Mouse (Mus musculus) myocyte (in vitro differentiated cells): ENCODE data around the gene Tmem178. TPM values are rescaled to one million over a fixed set of nuclear protein-coding genes. Genes with fewer than 3 reads are reported as not detected.

ENCODE experiments used
- H3K27me3 ChIP-seq: one replicate; pipeline ENCODE4 v1.6.1; 2011; ENCODE audit not compliant: control insufficient read depth, insufficient read depth, insufficient read length
- H3K36me3 ChIP-seq: one replicate; pipeline ENCODE4 v1.6.1; 2011; ENCODE audit not compliant: control insufficient read depth, insufficient read depth
- H3K4me2 ChIP-seq: one replicate; pipeline ENCODE4 v1.6.1; 2011; ENCODE audit warnings: low read depth, control low read depth
- H3K4me3 ChIP-seq: one replicate; pipeline ENCODE4 v1.5.1; 2011; ENCODE audit warnings: mild to moderate bottlenecking, control low read depth, moderate library complexity
- H3K79me2 ChIP-seq: one replicate; pipeline ENCODE4 v1.6.1; 2011; ENCODE audit not compliant: control insufficient read depth, insufficient read depth
- H3ac ChIP-seq: one replicate; pipeline ENCODE4 v1.6.1; 2011; ENCODE audit not compliant: control insufficient read depth, insufficient read length
- CEBPB ChIP-seq: IDR thresholded peaks from 2 replicates; pipeline ENCODE4 v1.6.1; 2011; ENCODE audit warnings: mild to moderate bottlenecking, moderate library complexity; ENCODE audit not compliant: poor library complexity, insufficient read depth, severe bottlenecking
- E2F4 ChIP-seq: IDR thresholded peaks from one replicate; pipeline ENCODE4 v1.6.1; 2011; ENCODE audit warnings: mild to moderate bottlenecking, control low read depth, moderate library complexity; ENCODE audit not compliant: insufficient read depth
- MAX ChIP-seq: IDR thresholded peaks from one replicate; pipeline ENCODE4 v1.6.1; 2011; ENCODE audit warnings: low read depth, mild to moderate bottlenecking, control low read depth
- MYOD1 ChIP-seq, 3 experiments: IDR thresholded peaks; one replicate each; pipeline ENCODE4 v1.6.1; 2011; ENCODE audit warnings: control low read depth in 2 of 3, low read depth in 2 of 3, mild to moderate bottlenecking in 2 of 3, moderate library complexity in 1 of 3; ENCODE audit not compliant: insufficient read length in 2 of 3, control insufficient read depth in 1 of 3
- MYOG ChIP-seq, 3 experiments: IDR thresholded peaks; one replicate each; pipeline ENCODE4 v1.6.1; 2011; ENCODE audit warnings: control low read depth in 2 of 3, low read depth in 2 of 3, mild to moderate bottlenecking in 2 of 3; ENCODE audit not compliant: insufficient read length in 2 of 3, control insufficient read depth in 1 of 3, insufficient read depth in 1 of 3
- POLR2A ChIP-seq: IDR thresholded peaks from one replicate; pipeline ENCODE4 v1.6.1; 2011; ENCODE audit warnings: low read depth, mild to moderate bottlenecking, control low read depth, moderate library complexity; ENCODE audit not compliant: insufficient read length
- POLR2AphosphoS2 ChIP-seq: IDR thresholded peaks from one replicate; pipeline ENCODE4 v1.6.1; 2011; ENCODE audit warnings: low read depth, control low read depth; ENCODE audit not compliant: insufficient read length
- REST ChIP-seq: IDR thresholded peaks from one replicate; pipeline ENCODE4 v1.6.1; 2011; ENCODE audit warnings: mild to moderate bottlenecking, control low read depth, moderate library complexity; ENCODE audit not compliant: insufficient read depth, insufficient read length
- SRF ChIP-seq: IDR thresholded peaks from one replicate; pipeline ENCODE4 v1.6.1; 2011; ENCODE audit warnings: low read depth; ENCODE audit not compliant: control insufficient read depth, insufficient read length
- TCF12 ChIP-seq: IDR thresholded peaks from one replicate; pipeline ENCODE4 v1.6.1; 2011; ENCODE audit warnings: mild to moderate bottlenecking, control low read depth; ENCODE audit not compliant: poor library complexity, insufficient read depth, severe bottlenecking
- TCF3 ChIP-seq: IDR thresholded peaks from one replicate; pipeline ENCODE4 v1.6.1; 2011; ENCODE audit warnings: low read depth, control low read depth; ENCODE audit not compliant: insufficient read length
- USF1 ChIP-seq: IDR thresholded peaks from one replicate; pipeline ENCODE4 v1.6.1; 2011; ENCODE audit warnings: low read depth, mild to moderate bottlenecking, control low read depth, moderate library complexity
- polyA plus RNA-seq: library from polyadenylated mRNA; unstranded; fragments of >200 nt; fragmentation: generic; extraction: Trizol; gene quantifications from one replicate; pipeline ENCODE4 v1.2.1, GENCODE M21; 2012; ENCODE audit warnings: missing spikeins

The Tmem178 gene
- polyA plus RNA-seq, 1 experiment: not detected

GRCm38 (mm10) chr17:81004454-81004853 lies 60.0 kb downstream of the Tmem178 start:
- TF ChIP-seq E2F4: no peak
- no peak for TF ChIP-seq TCF3
- no peak for TF ChIP-seq MAX
- no peak for TF ChIP-seq TCF12
- TF ChIP-seq SRF: no peak
- no peak for TF ChIP-seq POLR2A
- TF ChIP-seq USF1: no peak
- TF ChIP-seq CEBPB: no peak
- no peak for TF ChIP-seq POLR2AphosphoS2
- no peak for TF ChIP-seq REST
- no peak for TF ChIP-seq MYOD1 (IDR thresholded peaks at IDR 0.05; ENCODE audit: control insufficient read depth in 1 of 3, insufficient read length in 2 of 3, low read depth in 2 of 3)
- no peak for TF ChIP-seq MYOG (IDR thresholded peaks at IDR 0.05; ENCODE audit: control insufficient read depth in 1 of 3, insufficient read depth in 1 of 3, insufficient read length in 2 of 3, low read depth in 2 of 3)
- Histone ChIP-seq H3K36me3 (no peaks in the 10 kb centered on the region), H3K27me3 (peaks cover 4% of the 10 kb centered on the region), H3K4me2 (no peak overlapping the region), H3K79me2 (no peaks in the 10 kb centered on the region), H3ac (no peak overlapping the region), H3K4me3 (no peak overlapping the region)

DNA sequence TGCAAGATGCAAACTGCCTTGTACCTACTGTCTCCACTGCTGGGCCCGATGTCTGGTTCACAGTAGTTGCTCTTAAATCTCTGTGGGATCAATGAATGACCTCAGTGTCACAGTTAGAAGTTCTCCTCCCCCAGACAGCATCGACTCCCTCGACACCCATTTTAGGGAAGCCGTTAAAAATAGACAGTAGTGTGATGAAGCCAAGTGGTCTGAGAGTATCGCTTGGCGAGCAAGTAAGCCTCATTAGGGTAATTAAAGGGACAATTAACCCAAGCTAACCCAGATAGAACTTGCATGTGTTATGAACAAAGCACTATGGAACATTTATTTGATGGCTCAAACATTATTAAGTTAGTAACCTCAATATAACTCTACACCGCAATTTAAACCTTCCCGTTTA lies 60.9 kb downstream of the Tmem178 start:
- Histone ChIP-seq H3ac (no peak overlapping the region), H3K36me3 (no peaks in the 10 kb centered on the region), H3K4me3 (no peak overlapping the region), H3K27me3 (peaks cover 6% of the 10 kb centered on the region), H3K4me2 (no peak overlapping the region), H3K79me2 (no peaks in the 10 kb centered on the region)
- TF ChIP-seq MAX: no peak
- no peak for TF ChIP-seq CEBPB
- TF ChIP-seq POLR2A: no peak
- TF ChIP-seq E2F4: no peak
- TF ChIP-seq TCF12: no peak
- TF ChIP-seq REST: no peak
- no peak for TF ChIP-seq POLR2AphosphoS2
- no peak for TF ChIP-seq SRF
- TF ChIP-seq USF1: no peak
- no peak for TF ChIP-seq TCF3
- TF ChIP-seq MYOD1 (IDR thresholded peaks at IDR 0.05; ENCODE audit: control insufficient read depth in 1 of 3, insufficient read length in 2 of 3, low read depth in 2 of 3): no peak
- no peak for TF ChIP-seq MYOG (IDR thresholded peaks at IDR 0.05; ENCODE audit: control insufficient read depth in 1 of 3, insufficient read depth in 1 of 3, insufficient read length in 2 of 3, low read depth in 2 of 3)

DNA sequence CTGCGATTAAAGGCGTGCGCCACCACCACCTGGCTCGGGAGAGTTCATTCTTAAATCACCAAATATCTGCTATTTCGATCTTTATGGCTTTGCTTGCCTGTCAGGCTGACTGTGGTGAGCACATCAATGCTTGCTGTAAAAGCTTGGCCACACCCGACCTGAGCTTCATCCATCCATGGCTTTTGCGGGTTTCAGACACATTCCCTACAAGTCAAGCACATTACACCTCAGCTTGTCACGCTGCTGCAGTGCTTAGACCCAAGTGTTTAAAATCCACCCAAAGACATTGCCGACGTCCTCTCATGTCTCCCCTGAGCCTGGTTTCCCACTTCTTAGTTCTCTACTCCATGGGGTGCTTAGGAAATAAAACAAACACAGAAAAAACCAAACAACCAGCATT lies 64.7 kb downstream of the Tmem178 start:
- TF ChIP-seq TCF3 (no peak), POLR2A (no peak), CEBPB (no peak), POLR2AphosphoS2 (no peak), MAX (no peak), REST (no peak), TCF12 (no peak), SRF (no peak), E2F4 (no peak), MYOD1 (IDR thresholded peaks at IDR 0.05; ENCODE audit: control insufficient read depth in 1 of 3, insufficient read length in 2 of 3, low read depth in 2 of 3) (no peak), USF1 (no peak), MYOG (IDR thresholded peaks at IDR 0.05; ENCODE audit: control insufficient read depth in 1 of 3, insufficient read depth in 1 of 3, insufficient read length in 2 of 3, low read depth in 2 of 3) (no peak)
- Histone ChIP-seq H3K4me3 (no peak overlapping the region), H3K79me2 (no peaks in the 10 kb centered on the region), H3K36me3 (no peaks in the 10 kb centered on the region), H3K27me3 (peaks cover 13% of the 10 kb centered on the region), H3ac (no peak overlapping the region), H3K4me2 (no peak overlapping the region)

GRCm38 (mm10) chr17:81010199-81010598 lies 65.8 kb downstream of the Tmem178 start:
- H3K36me3 ChIP-seq: no peaks in the 10 kb centered on the region
- TF ChIP-seq MAX (no peak), POLR2A (no peak), POLR2AphosphoS2 (no peak), TCF12 (no peak), SRF (no peak), E2F4 (no peak), CEBPB (no peak), MYOG (IDR thresholded peaks at IDR 0.05; ENCODE audit: control insufficient read depth in 1 of 3, insufficient read depth in 1 of 3, insufficient read length in 2 of 3, low read depth in 2 of 3) (no peak), REST (no peak)
- H3K27me3 ChIP-seq: peaks cover 17% of the 10 kb centered on the region
- H3ac ChIP-seq: no peak overlapping the region
- no peak overlapping the region for H3K4me3 ChIP-seq
- H3K4me2 ChIP-seq: no peak overlapping the region
- H3K79me2 ChIP-seq: no peaks in the 10 kb centered on the region
